Mouse (Mus musculus): ENCODE data around the gene Efnb3.

- TF ChIP-seq POLR2A (IDR thresholded peaks at IDR 0.05; ENCODE audit: extremely low read depth, insufficient read depth, low read length) (no peak), CTCF (IDR thresholded peaks at IDR 0.05; ENCODE audit: extremely low read depth, insufficient read depth, low read length) (no peak)
Observed at GRCm38 (mm10) chr11:69608525-69608924, 48.5 kb upstream of the Efnb3 start.

All from cortical plate, adult 2 months (tissue).